Mouse (Mus musculus) cerebellum, adult 11 months (tissue): ENCODE data around the gene Ankfy1.

Experiments
- DNase-seq: peaks from one replicate; pipeline ENCODE4 v3.0.0; 2022

Gene Ankfy1

DNA sequence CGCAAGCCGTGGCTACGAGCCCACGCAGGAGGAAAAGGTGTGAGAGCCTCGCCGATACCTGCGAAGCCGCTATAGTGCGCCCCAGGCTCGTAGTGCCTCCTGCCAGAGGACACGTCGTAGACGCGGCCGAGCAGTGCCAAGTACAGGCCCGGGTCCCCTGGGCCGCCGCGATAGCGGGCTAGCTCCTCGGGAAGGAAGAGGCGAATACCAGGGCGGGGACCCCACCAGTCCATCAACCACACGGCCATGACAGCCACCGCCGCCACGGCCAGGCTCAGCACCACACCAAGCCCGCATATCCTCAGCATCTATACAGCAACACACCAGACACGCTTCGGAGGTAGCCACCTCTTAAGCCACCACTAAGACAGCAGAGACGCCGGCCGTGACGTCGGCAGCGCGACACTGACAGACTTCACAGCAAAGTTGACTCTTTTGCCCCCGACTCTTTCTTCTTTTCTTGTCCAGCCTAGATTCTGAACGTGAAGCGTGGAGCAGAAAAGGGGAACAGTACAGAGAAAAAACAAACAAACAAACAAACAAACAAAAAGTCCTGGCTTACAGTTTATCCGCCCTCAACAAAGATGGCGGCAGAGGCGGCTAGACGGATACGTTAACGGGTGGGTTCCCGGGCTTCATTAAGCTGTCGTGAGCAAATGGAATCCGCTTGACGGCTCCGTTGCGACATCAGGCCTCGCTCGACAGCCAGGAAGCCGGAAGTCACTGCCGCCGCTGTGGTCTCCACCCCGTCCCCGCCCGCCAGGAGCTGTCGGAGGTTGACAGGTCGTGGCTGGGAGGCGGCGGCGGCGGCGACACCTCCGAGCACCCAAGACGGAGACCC, 105.9 kb downstream of the Ankfy1 start, which contains the start of the genes Cyb5d2 and Zzef1:
Cyb5d2 (minus strand) TSS at position 688 of the 841 bp plus-strand sequence.
Zzef1 (plus strand) TSS at position 772 of the 841 bp plus-strand sequence.
- peak; percentile 91 for DNase-seq

DNA sequence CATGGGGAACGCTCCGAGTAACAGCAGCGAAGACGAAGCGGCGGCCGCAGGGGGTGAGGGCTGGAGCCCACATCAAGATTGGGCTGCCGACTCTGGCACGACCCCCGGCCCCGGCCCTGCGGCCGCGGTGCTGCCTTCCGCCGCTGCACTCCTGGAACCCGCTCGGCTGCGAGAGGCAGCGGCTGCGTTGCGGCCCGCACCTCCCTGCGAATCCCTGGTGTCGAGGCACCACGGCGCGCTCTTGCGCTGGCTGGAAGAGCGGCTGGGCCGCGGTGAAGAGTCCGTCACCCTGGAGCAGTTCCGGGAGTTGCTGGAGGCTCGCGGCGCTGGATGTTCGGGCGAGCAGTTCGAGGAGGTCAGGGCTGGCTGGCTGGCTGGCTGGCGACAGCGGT, 106.5 kb downstream of the Ankfy1 start:
- no peak for DNase-seq

- DNase-seq, result no peak
These were observed 107.0 kb downstream of the Ankfy1 start for GRCm38 (mm10) chr11:72796773-72797338.

GRCm38 (mm10) chr11:72798112-72798511, 108.3 kb downstream of the Ankfy1 start:
- DNase-seq, result no peak

DNA sequence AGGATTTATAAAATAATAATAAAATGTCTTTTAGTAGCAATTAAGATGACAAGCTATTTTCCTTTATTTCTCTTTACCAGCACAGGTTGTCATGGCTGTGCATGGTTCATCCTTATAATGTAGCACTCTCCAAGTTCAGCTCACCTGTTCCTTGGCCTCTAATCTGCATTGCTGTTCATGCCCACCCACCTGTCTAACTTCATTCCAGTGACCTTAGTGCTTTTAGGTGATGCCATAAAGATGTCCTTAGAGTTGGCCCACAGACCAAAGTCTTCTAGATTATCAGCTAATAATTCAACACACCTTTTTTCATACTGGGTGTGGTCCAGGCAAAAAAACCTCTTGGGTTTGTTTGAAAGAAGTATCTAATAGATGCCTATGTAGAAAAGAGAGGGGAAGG, 111.4 kb downstream of the Ankfy1 start:
- no peak for DNase-seq

DNA sequence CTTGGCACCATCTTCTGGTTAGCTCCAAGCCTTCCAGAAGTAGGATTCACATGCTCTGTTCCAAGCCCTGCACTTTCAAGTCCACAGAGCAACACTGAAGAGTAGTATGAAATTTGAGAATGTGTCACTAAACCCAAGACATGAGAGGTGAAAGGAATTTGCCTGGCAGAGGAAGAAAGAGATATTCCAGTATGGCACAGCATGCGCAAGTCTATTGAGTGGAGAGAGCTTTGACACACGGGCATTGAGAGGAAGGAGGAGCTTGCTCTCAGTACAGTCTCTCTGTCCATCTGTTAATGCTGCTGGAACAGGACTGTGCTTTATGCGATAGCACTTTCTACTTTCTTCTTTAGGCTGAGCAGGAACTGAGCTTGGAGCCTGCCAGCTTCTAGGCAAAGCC, 113.2 kb downstream of the Ankfy1 start:
- DNase-seq, result no peak

DNA sequence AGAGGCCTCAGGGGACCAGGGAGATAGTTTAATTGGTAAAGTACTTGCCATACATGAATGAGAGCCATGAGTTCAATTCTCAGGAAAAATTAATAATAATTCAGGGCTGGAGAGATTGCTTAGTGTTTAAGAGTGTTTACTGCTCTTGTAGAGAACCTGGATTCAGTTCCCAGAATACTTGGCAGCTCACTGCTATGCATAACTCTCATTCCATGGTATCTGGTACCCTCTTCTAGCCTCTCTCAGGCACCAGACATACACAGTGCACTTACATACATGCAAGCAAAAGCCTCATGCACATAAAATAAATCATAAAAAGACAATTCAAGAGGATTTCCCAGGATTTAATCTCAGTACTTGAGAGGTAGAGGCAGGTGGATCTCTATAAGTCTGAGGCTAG, 114.8 kb downstream of the Ankfy1 start:
- DNase-seq, result no peak

- no peak for DNase-seq
These were observed 115.4 kb downstream of the Ankfy1 start for GRCm38 (mm10) chr11:72805232-72805631.

- no peak for DNase-seq
These were observed 116.8 kb downstream of the Ankfy1 start for GRCm38 (mm10) chr11:72806556-72806955.

- DNase-seq, result no peak
These were observed 118.2 kb downstream of the Ankfy1 start for GRCm38 (mm10) chr11:72807992-72808391.

DNA sequence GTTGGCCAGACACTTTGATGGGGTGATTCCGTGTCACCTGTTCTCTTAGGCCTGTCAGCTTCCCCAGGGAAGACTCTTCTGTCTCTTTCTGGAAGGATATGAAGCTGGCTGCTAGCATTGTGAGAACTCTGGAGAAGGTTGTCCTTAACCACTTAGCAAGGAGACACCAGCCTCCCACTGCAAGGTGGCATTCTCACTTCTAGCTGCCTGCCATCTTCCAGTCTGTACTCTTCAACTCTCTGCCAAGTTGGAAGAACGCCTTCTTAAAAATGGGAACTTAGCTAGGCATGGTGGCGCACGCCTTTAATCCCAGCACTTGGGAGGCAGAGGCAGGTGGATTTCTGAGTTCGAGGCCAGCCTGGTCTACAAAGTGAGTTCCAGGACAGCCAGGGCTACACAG, 123.9 kb downstream of the Ankfy1 start:
- no peak for DNase-seq

GRCm38 (mm10) chr11:72814188-72814587, 124.4 kb downstream of the Ankfy1 start:
- no peak for DNase-seq

GRCm38 (mm10) chr11:72816859-72817258, 127.1 kb downstream of the Ankfy1 start:
- no peak for DNase-seq

- DNase-seq, result no peak
These were observed 128.3 kb downstream of the Ankfy1 start for GRCm38 (mm10) chr11:72818067-72818466.

GRCm38 (mm10) chr11:72821041-72821440, 131.2 kb downstream of the Ankfy1 start:
- no peak for DNase-seq
